Mouse (Mus musculus) erythroid progenitor cell, adult 5-6 weeks (primary cell): Measurements from ENCODE around the gene Dhcr24. TPM values are rescaled to one million over a fixed set of nuclear protein-coding genes. Genes with fewer than 3 reads are reported as not detected.

ENCODE experiments used
- ATAC-seq: replicated peaks from 2 replicates; pipeline ENCODE4 v1.8.0; 2016; ENCODE audit warnings: moderate number of reproducible peaks, mild to moderate bottlenecking, moderate TSS enrichment, inconsistent platforms; ENCODE audit not compliant: poor library complexity, low FRiP score, severe bottlenecking
- total RNA-seq, 2 experiments: library from RNA; stranded (forward) in 1 of 2; stranded (reverse) in 1 of 2; fragments of 150-400 nt in 1 of 2; fragments of 186-747, 209-891 nt in 1 of 2; gene quantifications; 2 replicates each; pipeline versions ENCODE4 v1.2.3 to v1.2.4; 2015 to 2017; ENCODE audit warnings: low replicate concordance in 2 of 2

The Dhcr24 gene
- total RNA-seq, 2 experiments from 2014 or later: 1.9 to 6.7 TPM

GRCm38 (mm10) chr4:106630333-106631220, 69.7 kb downstream of the Dhcr24 start:
- no peak for ATAC-seq

GRCm38 (mm10) chr4:106632313-106632712, 71.5 kb downstream of the Dhcr24 start:
- ATAC-seq: no peak

GRCm38 (mm10) chr4:106633281-106634085, 72.6 kb downstream of the Dhcr24 start:
- ATAC-seq: no peak

GRCm38 (mm10) chr4:106634086-106634479, 73.2 kb downstream of the Dhcr24 start:
- ATAC-seq: no peak

Other genes with a start within 250 kb of the Dhcr24 start
- 13.0 and 32.7 TPM in 2 replicates for gene Usp24, start 244.8 kb upstream of the Dhcr24 start, total RNA-seq (2015; ENCODE audit: low replicate concordance)
- 20.7 and 25.4 TPM in 2 replicates for gene Usp24, start 244.8 kb upstream of the Dhcr24 start, total RNA-seq (2017; ENCODE audit: low replicate concordance)
- gene Pcsk9, start 96.7 kb upstream of the Dhcr24 start, total RNA-seq (2015; ENCODE audit: low replicate concordance): not detected in 2 replicates
- gene Pcsk9, start 96.7 kb upstream of the Dhcr24 start, total RNA-seq (2017; ENCODE audit: low replicate concordance): not detected in 2 replicates
- not detected in 2 replicates for gene Bsnd, start 68.8 kb upstream of the Dhcr24 start, total RNA-seq (2015; ENCODE audit: low replicate concordance)
- not detected in 2 replicates for gene Bsnd, start 68.8 kb upstream of the Dhcr24 start, total RNA-seq (2017; ENCODE audit: low replicate concordance)
- not detected in 2 replicates for gene Lexm, start 56.2 kb downstream of the Dhcr24 start, total RNA-seq (2015; ENCODE audit: low replicate concordance)
- not detected in 2 replicates for gene Lexm, start 56.2 kb downstream of the Dhcr24 start, total RNA-seq (2017; ENCODE audit: low replicate concordance)
- gene Ttc22, start 61.4 kb downstream of the Dhcr24 start, total RNA-seq (2015; ENCODE audit: low replicate concordance): not detected in 2 replicates
- gene Ttc22, start 61.4 kb downstream of the Dhcr24 start, total RNA-seq (2017; ENCODE audit: low replicate concordance): not detected in 2 replicates
- gene Pars2, start 90.0 kb downstream of the Dhcr24 start, total RNA-seq (2015; ENCODE audit: low replicate concordance): 0.72 and 0.84 TPM in 2 replicates
- gene Pars2, start 90.0 kb downstream of the Dhcr24 start, total RNA-seq (2017; ENCODE audit: low replicate concordance): 0.77 and 1.7 TPM in 2 replicates
- gene Ttc4, start 117.9 kb downstream of the Dhcr24 start, total RNA-seq (2015; ENCODE audit: low replicate concordance): 17.2 and 25.9 TPM in 2 replicates
- 39.9 and 50.4 TPM in 2 replicates for gene Ttc4, start 117.9 kb downstream of the Dhcr24 start, total RNA-seq (2017; ENCODE audit: low replicate concordance)
- gene Mroh7, start 169.9 kb downstream of the Dhcr24 start, total RNA-seq (2015; ENCODE audit: low replicate concordance): not detected in 2 replicates
- not detected in 2 replicates for gene Mroh7, start 169.9 kb downstream of the Dhcr24 start, total RNA-seq (2017; ENCODE audit: low replicate concordance)
- gene Fam151a, start 172.9 kb downstream of the Dhcr24 start, total RNA-seq (2015; ENCODE audit: low replicate concordance): not detected in 2 replicates
- gene Fam151a, start 172.9 kb downstream of the Dhcr24 start, total RNA-seq (2017; ENCODE audit: low replicate concordance): not detected in 2 replicates
- 4.2 and 6.8 TPM in 2 replicates for gene Acot11, start 244.0 kb downstream of the Dhcr24 start, total RNA-seq (2015; ENCODE audit: low replicate concordance)
- gene Acot11, start 244.0 kb downstream of the Dhcr24 start, total RNA-seq (2017; ENCODE audit: low replicate concordance): 4.5 and 5.3 TPM in 2 replicates